Mouse (Mus musculus): Measurements from ENCODE around the gene 6820408C15Rik. TPM values are rescaled to one million over a fixed set of nuclear protein-coding genes. Genes with fewer than 3 reads are reported as not detected.

6820408C15Rik gene
- polyA plus RNA-seq (2015; fragmentation: Illumina TruSeq; extraction: RNeasy Lipid Tissue Mini Kit (QIAGEN cat#74804); ENCODE audit: low read depth, low replicate concordance) = 2.1 TPM

DNA sequence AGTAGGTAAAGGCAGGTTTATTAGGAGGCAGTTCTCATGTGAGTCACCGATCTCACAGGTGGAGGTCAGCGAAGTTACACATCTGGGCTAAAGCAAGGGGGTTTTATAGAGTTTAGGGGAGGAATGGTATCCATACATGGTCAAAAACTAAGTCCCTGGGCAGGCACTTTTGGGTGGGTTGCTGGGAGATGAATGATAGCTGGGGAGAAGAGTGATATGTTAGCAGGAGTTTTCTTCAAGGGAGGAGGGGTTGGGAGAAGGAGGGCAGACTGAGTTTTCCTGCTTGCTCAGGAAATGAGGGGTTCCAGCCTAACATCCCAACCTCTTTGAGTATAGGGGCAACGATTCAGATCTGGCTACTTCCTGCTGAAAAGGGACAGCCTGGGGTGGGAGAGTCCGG is at the start of gene 6820408C15Rik:
TSS of gene 6820408C15Rik (plus strand) at position 301 of the 400 bp plus-strand sequence.

DNA sequence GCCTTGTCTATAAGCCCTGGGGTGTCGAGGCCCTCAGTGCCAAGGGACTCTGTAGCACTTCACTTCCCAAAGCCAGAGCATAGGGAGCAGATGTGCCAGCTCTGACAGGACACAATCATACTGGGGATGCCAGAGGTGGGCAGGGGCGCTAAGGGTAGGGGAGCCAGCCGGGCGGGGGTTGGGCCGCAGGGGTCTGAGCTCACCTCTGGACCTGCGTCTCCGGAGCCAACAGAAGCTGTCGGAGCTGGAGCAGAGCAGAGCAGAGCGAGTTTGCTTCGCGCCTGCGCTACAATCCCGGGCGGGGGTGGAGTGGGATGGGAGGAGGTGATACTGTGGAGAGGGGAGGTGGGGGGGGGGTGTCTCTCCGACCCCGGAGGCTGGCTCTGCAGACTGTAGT is 39.0 kb upstream of the 6820408C15Rik start, which contains the start of gene Nrsn2:
TSS of gene Nrsn2 (minus strand) at position 294 of the 397 bp plus-strand sequence.

DNA sequence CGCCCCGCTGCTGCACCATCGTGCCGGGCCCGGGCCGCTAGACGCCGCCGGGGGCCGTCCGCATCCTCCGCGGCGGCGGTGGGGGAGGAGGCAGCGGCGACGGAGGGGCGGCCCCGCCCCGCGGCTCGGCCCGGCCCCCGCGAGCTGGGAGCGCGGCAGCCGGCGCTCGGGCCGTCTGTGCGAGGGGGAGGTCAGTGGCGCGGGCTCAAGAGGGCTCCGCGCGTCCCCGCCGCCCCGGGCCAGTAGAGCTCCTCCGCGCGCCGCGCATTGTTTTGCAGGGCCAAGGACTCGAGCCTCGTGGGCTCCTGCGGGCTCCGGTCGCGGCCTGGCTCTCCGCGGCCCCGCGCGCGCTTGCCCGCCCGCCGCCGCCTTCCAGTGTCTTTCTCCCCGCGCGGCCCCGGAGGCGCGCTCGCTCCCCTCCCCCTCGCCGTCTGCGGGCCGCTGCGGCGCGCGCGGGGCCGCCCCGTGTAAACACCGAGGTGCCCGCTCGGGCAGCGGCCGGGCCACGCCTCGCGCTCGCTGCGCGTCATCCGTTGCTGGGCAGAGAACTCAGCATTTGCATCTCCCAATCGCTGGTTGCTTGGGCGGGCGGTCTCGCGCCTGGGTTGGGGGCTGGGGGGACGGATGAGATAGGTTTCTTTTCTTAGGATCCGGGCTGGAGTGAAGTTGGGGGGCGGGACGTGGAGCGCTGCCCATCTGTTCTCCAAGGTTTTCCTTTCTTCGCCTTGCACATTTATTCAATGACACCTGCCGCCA is 17.5 kb upstream of the 6820408C15Rik start, which contains the start of gene Sox12:
TSS of gene Sox12 (minus strand) at position 384 of the 756 bp plus-strand sequence.

DNA sequence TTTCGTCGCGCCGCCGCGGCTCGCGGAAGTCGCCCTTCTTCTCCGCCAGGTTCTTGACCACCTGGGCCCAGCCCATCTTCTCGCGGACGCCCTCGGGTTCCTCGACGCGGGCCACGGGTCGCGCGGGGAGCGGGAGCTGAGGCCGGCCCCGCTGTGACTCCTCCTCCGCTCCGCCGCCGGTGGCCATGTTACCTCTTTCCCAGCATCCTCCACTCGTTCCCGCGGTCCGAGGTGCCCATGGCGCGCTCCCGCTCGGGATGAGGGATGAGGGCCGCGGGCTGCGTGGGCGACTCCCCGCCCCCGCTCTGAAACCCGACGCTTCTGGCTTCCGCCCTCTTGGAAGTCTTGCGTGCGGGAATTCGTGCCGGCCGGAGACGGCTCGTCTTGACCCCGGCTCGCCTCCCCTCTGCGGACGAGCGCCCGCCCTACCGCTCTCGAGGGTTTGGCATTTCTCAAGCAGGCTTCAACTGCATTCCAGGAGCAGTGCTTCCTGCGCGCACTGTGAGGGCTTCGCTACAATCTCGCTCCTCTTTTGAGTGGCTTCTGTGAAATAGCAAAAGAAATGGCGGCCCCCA is 709 bp upstream of the 6820408C15Rik start, which contains the start of gene Zcchc3:
TSS of gene Zcchc3 (minus strand) at position 437 of the 575 bp plus-strand sequence.

DNA sequence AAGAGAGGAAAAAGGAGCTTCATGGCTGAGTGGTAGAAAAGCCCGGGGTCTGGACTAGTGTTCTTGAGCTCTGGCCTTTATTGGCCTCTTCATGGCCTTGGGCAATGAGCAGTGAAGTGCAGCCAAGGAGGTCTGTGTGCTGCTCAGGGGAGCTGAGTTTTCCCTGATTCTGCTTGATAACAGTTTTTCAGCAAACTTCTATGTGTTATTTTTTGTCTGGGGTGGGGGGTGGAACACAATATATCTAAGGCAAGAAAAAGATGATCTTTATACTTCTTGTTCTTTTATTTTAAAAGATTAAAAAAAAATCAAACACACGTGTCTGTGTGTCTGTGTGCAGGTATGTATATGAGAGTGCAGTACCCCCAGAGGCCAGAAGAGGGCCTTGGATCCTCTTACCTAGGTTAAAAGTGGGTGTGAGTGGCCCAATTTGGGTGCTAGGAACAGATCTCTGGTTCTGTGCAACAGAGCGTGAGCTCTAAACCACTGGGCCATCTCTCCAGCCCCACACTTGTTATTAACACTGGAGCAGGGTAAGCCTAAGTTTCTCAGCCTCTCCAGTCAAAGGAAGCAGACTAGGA is 49.3 kb downstream of the 6820408C15Rik start, which contains the start of gene Defb23:
TSS of gene Defb23 (minus strand) at position 51 of the 581 bp plus-strand sequence.

DNA sequence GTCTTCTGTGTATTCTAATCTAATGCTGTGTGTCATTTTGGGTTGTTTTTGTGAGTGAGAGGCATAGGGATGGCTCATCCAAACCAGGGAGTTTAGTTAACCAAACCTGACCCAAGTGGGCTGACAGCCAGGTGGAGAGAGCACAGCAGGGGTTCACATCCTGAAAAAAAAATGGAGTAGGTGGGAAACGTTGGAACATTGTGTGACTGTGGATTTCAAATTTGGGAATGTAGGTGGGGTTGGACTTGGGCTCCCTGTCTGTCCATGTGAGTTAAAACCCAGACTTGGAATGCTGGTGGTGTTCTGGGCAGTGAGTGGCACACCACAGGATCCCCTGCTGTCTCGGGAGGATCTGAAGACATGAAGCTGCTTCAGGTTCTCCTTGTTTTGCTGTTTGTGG is 61.4 kb downstream of the 6820408C15Rik start, which contains the start of gene Defb20:
TSS of gene Defb20 (plus strand) at position 301 of the 400 bp plus-strand sequence.

DNA sequence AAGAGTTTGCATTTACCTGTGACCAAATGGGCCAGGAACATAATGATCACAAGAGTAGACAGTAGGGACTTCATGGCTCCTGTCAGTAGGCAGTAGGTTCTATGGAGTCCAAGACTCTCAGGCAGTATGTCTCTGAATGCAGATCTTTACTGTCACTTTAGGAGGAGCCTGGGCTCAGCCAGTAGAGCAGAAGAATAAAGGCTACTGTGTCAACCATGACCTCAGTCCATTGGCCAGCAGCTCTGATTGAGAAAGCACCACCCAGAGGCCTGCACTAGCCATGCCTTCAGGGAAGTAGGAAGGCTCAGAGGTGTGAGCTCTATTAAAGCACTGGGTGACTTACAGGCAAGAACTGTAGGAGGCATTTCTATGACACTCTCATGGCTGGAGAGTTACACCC is 74.7 kb downstream of the 6820408C15Rik start, which contains the start of gene Defb22:
TSS of gene Defb22 (minus strand) at position 101 of the 400 bp plus-strand sequence.

Other genes with a start within 250 kb of the 6820408C15Rik start
- 73.3 TPM for gene Csnk2a1, start 188.7 kb upstream of the 6820408C15Rik start, polyA plus RNA-seq (2015; fragmentation: Illumina TruSeq; extraction: RNeasy Lipid Tissue Mini Kit (QIAGEN cat#74804); ENCODE audit: low read depth, low replicate concordance)
- gene Tbc1d20, start 121.8 kb upstream of the 6820408C15Rik start, polyA plus RNA-seq (2015; fragmentation: Illumina TruSeq; extraction: RNeasy Lipid Tissue Mini Kit (QIAGEN cat#74804); ENCODE audit: low read depth, low replicate concordance) = 40.8 TPM
- 101 TPM for gene Rbck1, start 82.9 kb upstream of the 6820408C15Rik start, polyA plus RNA-seq (2015; fragmentation: Illumina TruSeq; extraction: RNeasy Lipid Tissue Mini Kit (QIAGEN cat#74804); ENCODE audit: low read depth, low replicate concordance)
- 0.51 TPM for gene Trib3, start 71.6 kb upstream of the 6820408C15Rik start, polyA plus RNA-seq (2015; fragmentation: Illumina TruSeq; extraction: RNeasy Lipid Tissue Mini Kit (QIAGEN cat#74804); ENCODE audit: low read depth, low replicate concordance)
- gene Nrsn2, start 38.9 kb upstream of the 6820408C15Rik start, polyA plus RNA-seq (2015; fragmentation: Illumina TruSeq; extraction: RNeasy Lipid Tissue Mini Kit (QIAGEN cat#74804); ENCODE audit: low read depth, low replicate concordance) = 136 TPM
- gene Sox12, start 17.5 kb upstream of the 6820408C15Rik start, polyA plus RNA-seq (2015; fragmentation: Illumina TruSeq; extraction: RNeasy Lipid Tissue Mini Kit (QIAGEN cat#74804); ENCODE audit: low read depth, low replicate concordance) = 7.6 TPM
- 5.2 TPM for gene Zcchc3, start 560 bp upstream of the 6820408C15Rik start, polyA plus RNA-seq (2015; fragmentation: Illumina TruSeq; extraction: RNeasy Lipid Tissue Mini Kit (QIAGEN cat#74804); ENCODE audit: low read depth, low replicate concordance)
- gene Defb23, start 49.0 kb downstream of the 6820408C15Rik start, polyA plus RNA-seq (2015; fragmentation: Illumina TruSeq; extraction: RNeasy Lipid Tissue Mini Kit (QIAGEN cat#74804); ENCODE audit: low read depth, low replicate concordance) = not detected
- gene Defb20, start 61.5 kb downstream of the 6820408C15Rik start, polyA plus RNA-seq (2015; fragmentation: Illumina TruSeq; extraction: RNeasy Lipid Tissue Mini Kit (QIAGEN cat#74804); ENCODE audit: low read depth, low replicate concordance) = not detected
- not detected for gene Defb22, start 74.6 kb downstream of the 6820408C15Rik start, polyA plus RNA-seq (2015; fragmentation: Illumina TruSeq; extraction: RNeasy Lipid Tissue Mini Kit (QIAGEN cat#74804); ENCODE audit: low read depth, low replicate concordance)
- not detected for gene Defb26, start 96.1 kb downstream of the 6820408C15Rik start, polyA plus RNA-seq (2015; fragmentation: Illumina TruSeq; extraction: RNeasy Lipid Tissue Mini Kit (QIAGEN cat#74804); ENCODE audit: low read depth, low replicate concordance)
- not detected for gene Defb28, start 102.7 kb downstream of the 6820408C15Rik start, polyA plus RNA-seq (2015; fragmentation: Illumina TruSeq; extraction: RNeasy Lipid Tissue Mini Kit (QIAGEN cat#74804); ENCODE audit: low read depth, low replicate concordance)
- not detected for gene Defb29, start 124.5 kb downstream of the 6820408C15Rik start, polyA plus RNA-seq (2015; fragmentation: Illumina TruSeq; extraction: RNeasy Lipid Tissue Mini Kit (QIAGEN cat#74804); ENCODE audit: low read depth, low replicate concordance)
- not detected for gene Gm17416, start 153.8 kb downstream of the 6820408C15Rik start, polyA plus RNA-seq (2015; fragmentation: Illumina TruSeq; extraction: RNeasy Lipid Tissue Mini Kit (QIAGEN cat#74804); ENCODE audit: low read depth, low replicate concordance)
- gene Defb21, start 157.2 kb downstream of the 6820408C15Rik start, polyA plus RNA-seq (2015; fragmentation: Illumina TruSeq; extraction: RNeasy Lipid Tissue Mini Kit (QIAGEN cat#74804); ENCODE audit: low read depth, low replicate concordance) = not detected
- not detected for gene Defb19, start 164.7 kb downstream of the 6820408C15Rik start, polyA plus RNA-seq (2015; fragmentation: Illumina TruSeq; extraction: RNeasy Lipid Tissue Mini Kit (QIAGEN cat#74804); ENCODE audit: low read depth, low replicate concordance)
- not detected for gene Defb45, start 183.8 kb downstream of the 6820408C15Rik start, polyA plus RNA-seq (2015; fragmentation: Illumina TruSeq; extraction: RNeasy Lipid Tissue Mini Kit (QIAGEN cat#74804); ENCODE audit: low read depth, low replicate concordance)
- gene Defb36, start 188.7 kb downstream of the 6820408C15Rik start, polyA plus RNA-seq (2015; fragmentation: Illumina TruSeq; extraction: RNeasy Lipid Tissue Mini Kit (QIAGEN cat#74804); ENCODE audit: low read depth, low replicate concordance) = not detected
- not detected for gene Defb25, start 207.5 kb downstream of the 6820408C15Rik start, polyA plus RNA-seq (2015; fragmentation: Illumina TruSeq; extraction: RNeasy Lipid Tissue Mini Kit (QIAGEN cat#74804); ENCODE audit: low read depth, low replicate concordance)
- 0.54 TPM for gene Rem1, start 211.4 kb downstream of the 6820408C15Rik start, polyA plus RNA-seq (2015; fragmentation: Illumina TruSeq; extraction: RNeasy Lipid Tissue Mini Kit (QIAGEN cat#74804); ENCODE audit: low read depth, low replicate concordance)

Data from brain, adult 10 weeks (tissue).